Mouse (Mus musculus) bone marrow, adult 2 months (tissue): ENCODE measurements at regions not wholly inside any gene's neighbourhood (a gene's known extent, or its start where the extent isn't known, plus 50 kb on each side); places are given as distances from the start of the nearest gene placed in this dataset.

Experiments used
- CTCF ChIP-seq: fragments of 200-500 bp; IDR thresholded peaks from 2 replicates; pipeline ENCODE4 v1.5.1; 2011; ENCODE audit warnings: low read length, control low read depth; ENCODE audit not compliant: control insufficient read depth, insufficient read depth
- POLR2A ChIP-seq: fragments of 200-500 bp; IDR thresholded peaks from 2 replicates; pipeline ENCODE4 v1.6.1; 2011; ENCODE audit warnings: low read depth, mild to moderate bottlenecking, control low read depth, low read length, borderline replicate concordance; ENCODE audit not compliant: control insufficient read depth

- TF ChIP-seq POLR2A (no peak), CTCF (peak; percentile 60)
These were observed 199.0 kb upstream of the Thbs1 start for GRCm38 (mm10) chr2:117912722-117913121.
